Comparison of ENCODE assay signal across 12 mouse cellular contexts in genomic region chr6:92467343-92467742, GRCm38 (mm10).
DNase-seq lines count a peak whose midpoint lies in the region; ATAC-seq and TF ChIP-seq lines count a peak whose summit lies in the region.
"Had no signal": no experiment of that assay in that cellular context is flagged by ENCODE, and none has a peak within 500 bp of the region (broad histone marks: within the 10 kb centered on the region; RNA-seq: fewer than 3 reads in every experiment).

No protein-coding gene starts in this region.

- peak; percentile 86 for DNase-seq in heart, adult 11 months
- DNase-seq in heart, adult 8-10 months (ENCODE audit: low spot score), result no peak
- peak; percentile 91 for DNase-seq in brain, embryonic 14.5 days (ENCODE audit: low read depth)
- DNase-seq in hindbrain, embryonic 14.5 days (ENCODE audit: low spot score), result peak; percentile 72
- DNase-seq in liver, embryonic 11.5 days (ENCODE audit: low spot score), result no peak
- DNase-seq in gastrocnemius, postnatal 10 days, result no peak
- DNase-seq: heart, adult 2 months; kidney, adult 9 months had no signal

- H3K27me3 ChIP-seq in hindbrain, embryonic 14.5 days (ENCODE audit: control insufficient read depth, insufficient read depth, low read length), result no peaks in the 10 kb centered on the region
- H3K27me3 ChIP-seq in midbrain, embryonic 15.5 days (replicated peaks), result no peaks in the 10 kb centered on the region
- no peaks in the 10 kb centered on the region for H3K27me3 ChIP-seq in liver, embryonic 11.5 days (replicated peaks; ENCODE audit: control insufficient read depth, insufficient read depth, low read length)
- no peaks in the 10 kb centered on the region for H3K27me3 ChIP-seq in heart, embryonic 12.5 days (replicated peaks)
- H3K27me3 ChIP-seq: CH12.LX; embryonic facial prominence, embryonic 15.5 days had no signal

- WGBS in hindbrain, embryonic 14.5 days, result 10% methylated on average over 2 of the region's 2 CpGs
- 8% methylated on average over 2 of the region's 2 CpGs for WGBS in midbrain, embryonic 15.5 days
- WGBS in liver, embryonic 11.5 days, result 77% methylated on average over 2 of the region's 2 CpGs
- 86% methylated on average over 2 of the region's 2 CpGs for WGBS in heart, embryonic 12.5 days

- no peak overlapping the region for H3K4me2 ChIP-seq in hindbrain, embryonic 14.5 days (replicated peaks)
- H3K4me2 ChIP-seq in midbrain, embryonic 15.5 days, result no peak overlapping the region
- no peak overlapping the region for H3K4me2 ChIP-seq in liver, embryonic 11.5 days
- no peak overlapping the region for H3K4me2 ChIP-seq in heart, embryonic 12.5 days
- H3K4me2 ChIP-seq: embryonic facial prominence, embryonic 15.5 days had no signal

- peak; percentile 85 for ATAC-seq in hindbrain, embryonic 14.5 days (ENCODE audit: low FRiP score)
- ATAC-seq in midbrain, embryonic 15.5 days (replicated peaks), result peak; percentile 88
- ATAC-seq in liver, embryonic 11.5 days (replicated peaks; ENCODE audit: low FRiP score), result no peak
- no peak for ATAC-seq in heart, embryonic 12.5 days (ENCODE audit: insufficient number of reproducible peaks, low FRiP score)

- H3K36me3 ChIP-seq in hindbrain, embryonic 14.5 days (replicated peaks; ENCODE audit: control insufficient read depth, insufficient read depth), result no peaks in the 10 kb centered on the region
- no peaks in the 10 kb centered on the region for H3K36me3 ChIP-seq in midbrain, embryonic 15.5 days (replicated peaks)
- no peaks in the 10 kb centered on the region for H3K36me3 ChIP-seq in liver, embryonic 11.5 days (ENCODE audit: control insufficient read depth, insufficient read depth, low read length)
- H3K36me3 ChIP-seq in heart, embryonic 12.5 days, result no peaks in the 10 kb centered on the region
- H3K36me3 ChIP-seq: embryonic facial prominence, embryonic 15.5 days had no signal

- H3K27ac ChIP-seq in hindbrain, embryonic 14.5 days, result peak overlapping the region; percentile 68
- peak overlapping the region; percentile 44 for H3K27ac ChIP-seq in midbrain, embryonic 15.5 days
- no peak overlapping the region for H3K27ac ChIP-seq in liver, embryonic 11.5 days (ENCODE audit: low read depth, low read length)
- H3K27ac ChIP-seq in heart, embryonic 12.5 days (ENCODE audit: poor library complexity, severe bottlenecking), result no peak overlapping the region
- H3K27ac ChIP-seq: heart, adult 2 months had no signal

- H3K4me3 ChIP-seq in hindbrain, embryonic 14.5 days (replicated peaks; ENCODE audit: low read length), result no peak overlapping the region
- no peak overlapping the region for H3K4me3 ChIP-seq in midbrain, embryonic 15.5 days
- H3K4me3 ChIP-seq in liver, embryonic 11.5 days (ENCODE audit: low read depth, low read length), result no peak overlapping the region
- H3K4me3 ChIP-seq in heart, embryonic 12.5 days, result no peak overlapping the region
- H3K4me3 ChIP-seq: embryonic facial prominence, embryonic 15.5 days; heart, adult 2 months had no signal

- H3K4me1 ChIP-seq in hindbrain, embryonic 14.5 days (replicated peaks; ENCODE audit: control insufficient read depth, insufficient read depth, low read length), result peaks cover 35% of the 10 kb centered on the region
- peaks cover 32% of the 10 kb centered on the region for H3K4me1 ChIP-seq in midbrain, embryonic 15.5 days
- H3K4me1 ChIP-seq in liver, embryonic 11.5 days (replicated peaks; ENCODE audit: control insufficient read depth, insufficient read depth, low read length), result peaks cover 13% of the 10 kb centered on the region
- H3K4me1 ChIP-seq in heart, embryonic 12.5 days (replicated peaks), result peaks cover 68% of the 10 kb centered on the region

- H3K9me3 ChIP-seq in hindbrain, embryonic 14.5 days (ENCODE audit: control insufficient read depth, low read length), result no peaks in the 10 kb centered on the region
- H3K9me3 ChIP-seq in midbrain, embryonic 15.5 days, result no peaks in the 10 kb centered on the region
- no peaks in the 10 kb centered on the region for H3K9me3 ChIP-seq in liver, embryonic 11.5 days (ENCODE audit: control insufficient read depth, low read length)
- no peaks in the 10 kb centered on the region for H3K9me3 ChIP-seq in heart, embryonic 12.5 days (replicated peaks)
- H3K9me3 ChIP-seq: embryonic facial prominence, embryonic 15.5 days had no signal

- no peak overlapping the region for H3K9ac ChIP-seq in hindbrain, embryonic 14.5 days
- no peak overlapping the region for H3K9ac ChIP-seq in midbrain, embryonic 15.5 days
- H3K9ac ChIP-seq in liver, embryonic 11.5 days (ENCODE audit: low read depth, low read length), result no peak overlapping the region
- H3K9ac ChIP-seq in heart, embryonic 12.5 days, result no peak overlapping the region
- H3K9ac ChIP-seq: embryonic facial prominence, embryonic 15.5 days had no signal

- TF ChIP-seq CTCF in brain, embryonic 14.5 days (IDR thresholded peaks at IDR 0.05; ENCODE audit: borderline replicate concordance, extremely low read depth, insufficient read depth, insufficient read length), result no peak

- no peak for TF ChIP-seq POLR2A in brain, embryonic 14.5 days (IDR thresholded peaks at IDR 0.05; ENCODE audit: borderline replicate concordance, extremely low read depth, insufficient read depth, insufficient read length, poor library complexity, severe bottlenecking)

Comparison
In these comparisons a context has a peak if more than half of its experiments do, and no peak if none do; other contexts are left out.
1. DNase-seq: peak in heart, adult 11 months (single experiment), brain, embryonic 14.5 days (single experiment) and hindbrain, embryonic 14.5 days (single experiment); none in heart, adult 8-10 months (single experiment), liver, embryonic 11.5 days (single experiment) and gastrocnemius, postnatal 10 days (single experiment).
2. ATAC-seq: peak in hindbrain, embryonic 14.5 days (single experiment) and midbrain, embryonic 15.5 days (single experiment); none in liver, embryonic 11.5 days (single experiment) and heart, embryonic 12.5 days (single experiment).
3. H3K27ac ChIP-seq: peak in hindbrain, embryonic 14.5 days (single experiment) and midbrain, embryonic 15.5 days (single experiment); none in liver, embryonic 11.5 days (single experiment) and heart, embryonic 12.5 days (single experiment).